Mouse (Mus musculus) embryonic facial prominence, embryonic 15.5 days (tissue): Measurements from ENCODE around the gene Aldh1l1. TPM values are rescaled to one million over a fixed set of nuclear protein-coding genes. Genes with fewer than 3 reads are reported as not detected.

Experiments
- ATAC-seq: fragments of 200-750 bp; cut with Nextera tagmentation; 2 replicates; pipeline ENCODE4 v1.8.0; 2017; ENCODE audit warnings: low read depth, moderate TSS enrichment; ENCODE audit not compliant: insufficient number of reproducible peaks, low FRiP score, low TSS enrichment
- H3K27ac ChIP-seq: fragments of 300-500 bp; sonication (generic); replicated peaks from 2 replicates; pipeline ENCODE4 v1.5.1; 2015; ENCODE audit warnings: mild to moderate bottlenecking, inconsistent platforms
- H3K27me3 ChIP-seq: fragments of 300-500 bp; sonication (generic); 2 replicates; pipeline ENCODE4 v1.6.1; 2015; ENCODE audit warnings: inconsistent platforms
- H3K36me3 ChIP-seq: fragments of 300-500 bp; sonication (generic); 2 replicates; pipeline ENCODE4 v1.6.1; 2015; ENCODE audit warnings: mild to moderate bottlenecking, inconsistent platforms
- H3K4me1 ChIP-seq: fragments of 300-500 bp; sonication (generic); 2 replicates; pipeline ENCODE4 v1.6.1; 2015; ENCODE audit warnings: inconsistent platforms
- H3K4me2 ChIP-seq: fragments of 300-500 bp; sonication (generic); replicated peaks from 2 replicates; pipeline ENCODE4 v1.6.1; 2015; ENCODE audit warnings: mild to moderate bottlenecking, inconsistent platforms
- H3K4me3 ChIP-seq: fragments of 300-500 bp; sonication (generic); replicated peaks from 2 replicates; pipeline ENCODE4 v1.5.1; 2015; ENCODE audit warnings: mild to moderate bottlenecking, inconsistent platforms
- H3K9ac ChIP-seq: fragments of 300-500 bp; sonication (generic); 2 replicates; pipeline ENCODE4 v1.6.1; 2015; ENCODE audit warnings: inconsistent platforms
- H3K9me3 ChIP-seq: fragments of 300-500 bp; sonication (generic); replicated peaks from 2 replicates; pipeline ENCODE4 v1.6.1; 2016; ENCODE audit warnings: inconsistent platforms
- WGBS: fragments of 180-500 bp; shearing (Covaris S2); methylation state at CpG from one replicate; pipeline ENCODE4 v1.1.7; 2015; 5-methylcytosine and 5-hydroxymethylcytosine counted together
- polyA plus RNA-seq: library from polyadenylated mRNA; unstranded; fragments of >200 nt; fragmentation: Nextera tagmentation; extraction: Ambion mirVana; gene quantifications from 2 replicates; pipeline ENCODE4 v1.2.1, GENCODE M21; 2015

The Aldh1l1 gene
- polyA plus RNA-seq, 1 experiment from 2014 or later = 2.1 TPM

GRCm38 (mm10) chr6:90567928-90568327, 81.7 kb downstream of the Aldh1l1 start:
- Histone ChIP-seq H3K4me2 (no peak overlapping the region), H3K9ac (no peak overlapping the region), H3K4me3 (no peak overlapping the region), H3K27me3 (no peaks in the 10 kb centered on the region), H3K27ac (no peak overlapping the region), H3K4me1 (no peaks in the 10 kb centered on the region), H3K9me3 (no peaks in the 10 kb centered on the region), H3K36me3 (no peaks in the 10 kb centered on the region)
- 62% methylated on average over 3 of the region's 3 CpGs for WGBS
- ATAC-seq = no peak

GRCm38 (mm10) chr6:90568721-90569120, 82.5 kb downstream of the Aldh1l1 start:
- Histone ChIP-seq H3K9ac (no peak overlapping the region), H3K4me1 (no peaks in the 10 kb centered on the region), H3K27ac (no peak overlapping the region), H3K36me3 (no peaks in the 10 kb centered on the region), H3K4me2 (no peak overlapping the region), H3K27me3 (no peaks in the 10 kb centered on the region), H3K9me3 (no peaks in the 10 kb centered on the region), H3K4me3 (no peak overlapping the region)
- no peak for ATAC-seq
- 80% methylated on average over 4 of the region's 4 CpGs for WGBS

- Histone ChIP-seq H3K9ac (no peak overlapping the region), H3K27ac (no peak overlapping the region), H3K36me3 (no peaks in the 10 kb centered on the region), H3K4me2 (no peak overlapping the region), H3K27me3 (no peaks in the 10 kb centered on the region), H3K4me3 (no peak overlapping the region), H3K4me1 (no peaks in the 10 kb centered on the region), H3K9me3 (no peaks in the 10 kb centered on the region)
- WGBS = 66% methylated on average over 12 of the region's 12 CpGs
- ATAC-seq = no peak
Observed at GRCm38 (mm10) chr6:90569736-90570383, 83.6 kb downstream of the Aldh1l1 start.

GRCm38 (mm10) chr6:90570392-90570791, 84.2 kb downstream of the Aldh1l1 start:
- no peaks in the 10 kb centered on the region for H3K4me1 ChIP-seq
- no peaks in the 10 kb centered on the region for H3K36me3 ChIP-seq
- no peak overlapping the region for H3K4me2 ChIP-seq
- no peak overlapping the region for H3K27ac ChIP-seq
- WGBS = 82% methylated on average over 8 of the region's 8 CpGs
- no peaks in the 10 kb centered on the region for H3K27me3 ChIP-seq
- H3K9ac ChIP-seq = no peak overlapping the region
- no peak overlapping the region for H3K4me3 ChIP-seq
- no peak for ATAC-seq
- no peaks in the 10 kb centered on the region for H3K9me3 ChIP-seq

GRCm38 (mm10) chr6:90575261-90575715, 89.1 kb downstream of the Aldh1l1 start:
- Histone ChIP-seq H3K27me3 (no peaks in the 10 kb centered on the region), H3K4me1 (no peaks in the 10 kb centered on the region), H3K9me3 (no peaks in the 10 kb centered on the region), H3K36me3 (no peaks in the 10 kb centered on the region), H3K27ac (no peak overlapping the region), H3K4me3 (no peak overlapping the region), H3K9ac (no peak overlapping the region), H3K4me2 (no peak overlapping the region)
- no peak for ATAC-seq
- 45% methylated on average over 3 of the region's 3 CpGs for WGBS

GRCm38 (mm10) chr6:90578174-90578573, 91.9 kb downstream of the Aldh1l1 start:
- Histone ChIP-seq H3K9me3 (no peaks in the 10 kb centered on the region), H3K36me3 (no peaks in the 10 kb centered on the region), H3K27me3 (no peaks in the 10 kb centered on the region), H3K27ac (no peak overlapping the region), H3K4me1 (no peaks in the 10 kb centered on the region), H3K4me2 (no peak overlapping the region), H3K4me3 (no peak overlapping the region), H3K9ac (no peak overlapping the region)
- 58% methylated on average over 3 of the region's 3 CpGs for WGBS
- ATAC-seq = no peak

GRCm38 (mm10) chr6:90582331-90582730, 96.1 kb downstream of the Aldh1l1 start:
- Histone ChIP-seq H3K4me3 (no peak overlapping the region), H3K4me1 (no peaks in the 10 kb centered on the region), H3K9ac (no peak overlapping the region), H3K9me3 (no peaks in the 10 kb centered on the region), H3K4me2 (no peak overlapping the region), H3K27ac (no peak overlapping the region), H3K36me3 (no peaks in the 10 kb centered on the region), H3K27me3 (no peaks in the 10 kb centered on the region)
- WGBS = 74% methylated on average over 2 of the region's 2 CpGs
- no peak for ATAC-seq

GRCm38 (mm10) chr6:90588113-90588512, 101.9 kb downstream of the Aldh1l1 start:
- Histone ChIP-seq H3K9ac (no peak overlapping the region), H3K27ac (no peak overlapping the region), H3K4me1 (no peaks in the 10 kb centered on the region), H3K27me3 (no peaks in the 10 kb centered on the region), H3K4me2 (no peak overlapping the region), H3K4me3 (no peak overlapping the region), H3K36me3 (no peaks in the 10 kb centered on the region), H3K9me3 (no peaks in the 10 kb centered on the region)
- 16% methylated on average over 5 of the region's 5 CpGs for WGBS
- no peak for ATAC-seq

- ATAC-seq = no peak
- no peak overlapping the region for H3K27ac ChIP-seq
- no peak overlapping the region for H3K4me3 ChIP-seq
- no peaks in the 10 kb centered on the region for H3K4me1 ChIP-seq
- no peaks in the 10 kb centered on the region for H3K27me3 ChIP-seq
- no peak overlapping the region for H3K9ac ChIP-seq
- H3K36me3 ChIP-seq = no peaks in the 10 kb centered on the region
- no peak overlapping the region for H3K4me2 ChIP-seq
- H3K9me3 ChIP-seq = no peaks in the 10 kb centered on the region
- 73% methylated on average over 1 of the region's 1 CpGs for WGBS
Observed at GRCm38 (mm10) chr6:90590707-90591106, 104.5 kb downstream of the Aldh1l1 start.

GRCm38 (mm10) chr6:90594972-90595371, 108.7 kb downstream of the Aldh1l1 start:
- Histone ChIP-seq H3K27me3 (no peaks in the 10 kb centered on the region), H3K4me2 (no peak overlapping the region), H3K9me3 (no peaks in the 10 kb centered on the region), H3K27ac (no peak overlapping the region), H3K9ac (no peak overlapping the region), H3K36me3 (no peaks in the 10 kb centered on the region), H3K4me1 (no peaks in the 10 kb centered on the region), H3K4me3 (no peak overlapping the region)
- WGBS = 65% methylated on average over 1 of the region's 1 CpGs
- ATAC-seq = no peak

- no peaks in the 10 kb centered on the region for H3K4me1 ChIP-seq
- no peaks in the 10 kb centered on the region for H3K27me3 ChIP-seq
- H3K36me3 ChIP-seq = no peaks in the 10 kb centered on the region
- no peak for ATAC-seq
- no peaks in the 10 kb centered on the region for H3K9me3 ChIP-seq
- no peak overlapping the region for H3K9ac ChIP-seq
- WGBS = 83% methylated on average over 4 of the region's 4 CpGs
- no peak overlapping the region for H3K4me3 ChIP-seq
- H3K4me2 ChIP-seq = no peak overlapping the region
- H3K27ac ChIP-seq = no peak overlapping the region
Observed at GRCm38 (mm10) chr6:90597060-90597459, 110.8 kb downstream of the Aldh1l1 start.

- no peaks in the 10 kb centered on the region for H3K27me3 ChIP-seq
- H3K36me3 ChIP-seq = no peaks in the 10 kb centered on the region
- no peak overlapping the region for H3K4me2 ChIP-seq
- 83% methylated on average over 2 of the region's 2 CpGs for WGBS
- H3K27ac ChIP-seq = no peak overlapping the region
- H3K4me1 ChIP-seq = no peaks in the 10 kb centered on the region
- ATAC-seq = no peak
- no peaks in the 10 kb centered on the region for H3K9me3 ChIP-seq
- no peak overlapping the region for H3K4me3 ChIP-seq
- no peak overlapping the region for H3K9ac ChIP-seq
Observed at GRCm38 (mm10) chr6:90597592-90597991, 111.4 kb downstream of the Aldh1l1 start.
